8 mouse cellular contexts compared by ENCODE assay signal in the genomic region with DNA sequence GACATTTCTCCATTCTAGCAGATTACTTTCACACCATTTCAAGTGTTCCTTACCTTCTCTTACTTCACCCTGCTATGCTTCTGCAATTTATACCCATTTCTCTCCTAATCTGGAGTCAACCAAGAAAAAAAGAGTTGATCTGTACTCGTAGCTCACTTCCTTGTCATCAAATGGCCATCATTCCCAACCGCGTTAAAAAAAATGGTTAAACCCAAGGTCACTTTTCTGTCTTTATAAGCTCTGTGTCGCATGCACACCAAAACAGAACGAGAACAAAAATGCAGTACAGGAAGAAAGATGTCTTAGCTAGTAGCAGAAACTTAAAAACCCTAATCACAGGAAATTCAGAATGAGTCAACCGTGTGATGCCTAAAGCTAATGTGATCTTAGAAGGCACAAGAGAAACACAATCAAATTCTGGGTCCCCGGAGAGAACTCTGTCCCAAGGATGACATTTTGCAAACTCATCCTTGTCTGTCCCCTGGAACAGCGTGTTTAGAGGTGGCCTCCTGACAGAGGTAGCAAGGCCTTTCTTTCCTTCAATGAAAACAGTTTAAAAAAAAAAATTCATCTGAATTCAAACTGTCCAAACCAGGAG. TPM values are rescaled to one million over a fixed set of nuclear protein-coding genes. Genes with fewer than 3 reads are reported as not detected.
DNase-seq lines count a peak whose midpoint lies in the region; ATAC-seq and TF ChIP-seq lines count a peak whose summit lies in the region.

No protein-coding gene starts in this region.

- peak overlapping the region; percentile 94 for H3K4me3 ChIP-seq in kidney, embryonic 16.5 days (ENCODE audit: low read length)
- peak overlapping the region; percentile 93 for H3K4me3 ChIP-seq in bone marrow, adult 2 months (replicated peaks; ENCODE audit: control insufficient read depth, low read depth, low read length)
- H3K4me3 ChIP-seq in hindbrain, embryonic 11.5 days (ENCODE audit: low read depth, low read length) = peak overlapping the region; percentile 88
- H3K4me3 ChIP-seq in midbrain, embryonic 11.5 days (ENCODE audit: low read depth, low read length) = peak overlapping the region; percentile 90

- H3K4me2 ChIP-seq in kidney, embryonic 16.5 days (replicated peaks; ENCODE audit: low read depth, low read length) = peak overlapping the region; percentile 67
- H3K4me2 ChIP-seq in hindbrain, embryonic 11.5 days (replicated peaks; ENCODE audit: low read depth, low read length) = peak overlapping the region; percentile 80
- peak overlapping the region; percentile 49 for H3K4me2 ChIP-seq in midbrain, embryonic 11.5 days

- H3K27ac ChIP-seq in kidney, embryonic 16.5 days (ENCODE audit: low read length) = peak overlapping the region; percentile 99; the same call in 1 of the 2 replicates
- H3K27ac ChIP-seq in bone marrow, adult 2 months (ENCODE audit: control insufficient read depth, insufficient read depth, low read depth, low read length, poor library complexity) = peak overlapping the region; percentile 98
- 0 out of 2 replicates have a peak overlapping the region, but pooled peaks have one; percentile 96 for H3K27ac ChIP-seq in hindbrain, embryonic 11.5 days (ENCODE audit: low read depth, low read length)
- no peak overlapping the region for H3K27ac ChIP-seq in midbrain, embryonic 11.5 days (ENCODE audit: low read depth, low read length)

- H3K27me3 ChIP-seq in kidney, embryonic 16.5 days (ENCODE audit: insufficient read depth, low read length) = no peaks in the 10 kb centered on the region
- H3K27me3 ChIP-seq in hindbrain, embryonic 11.5 days (ENCODE audit: control insufficient read depth, insufficient read depth, low read length) = no peaks in the 10 kb centered on the region
- H3K27me3 ChIP-seq in midbrain, embryonic 11.5 days (ENCODE audit: control insufficient read depth, insufficient read depth, low read length) = no peaks in the 10 kb centered on the region

- H3K9me3 ChIP-seq in kidney, embryonic 16.5 days (ENCODE audit: low read length) = no peaks in the 10 kb centered on the region
- H3K9me3 ChIP-seq in hindbrain, embryonic 11.5 days (ENCODE audit: control insufficient read depth, low read length) = no peaks in the 10 kb centered on the region
- no peaks in the 10 kb centered on the region for H3K9me3 ChIP-seq in midbrain, embryonic 11.5 days (ENCODE audit: control insufficient read depth, low read length)

- TF ChIP-seq POLR2A in bone marrow, adult 2 months (IDR thresholded peaks at IDR 0.05; ENCODE audit: borderline replicate concordance, control insufficient read depth, low read depth, low read length) = no peak

- WGBS in kidney, embryonic 16.5 days = 7% methylated on average over 8 of the region's 8 CpGs
- 1% methylated on average over 8 of the region's 8 CpGs for WGBS in bone marrow, adult 2 months
- 24% methylated on average over 8 of the region's 8 CpGs for WGBS in hindbrain, embryonic 11.5 days
- WGBS in midbrain, embryonic 11.5 days = 28% methylated on average over 8 of the region's 8 CpGs

- no peak for ATAC-seq in kidney, embryonic 16.5 days (ENCODE audit: low FRiP score, low TSS enrichment)
- ATAC-seq in hindbrain, embryonic 11.5 days (ENCODE audit: low FRiP score) = no peak
- no peak for ATAC-seq in midbrain, embryonic 11.5 days (ENCODE audit: low FRiP score)

- no peaks in the 10 kb centered on the region for H3K36me3 ChIP-seq in kidney, embryonic 16.5 days (ENCODE audit: insufficient read depth, low read length)
- H3K36me3 ChIP-seq in hindbrain, embryonic 11.5 days (ENCODE audit: control insufficient read depth, insufficient read depth, low read length) = no peaks in the 10 kb centered on the region
- H3K36me3 ChIP-seq in midbrain, embryonic 11.5 days (ENCODE audit: control insufficient read depth, insufficient read depth, low read length) = no peaks in the 10 kb centered on the region

- no peak for DNase-seq in kidney, adult 18-20 months
- no peak for DNase-seq in hindbrain, embryonic 11.5 days (ENCODE audit: low spot score)
- DNase-seq in midbrain, embryonic 11.5 days (ENCODE audit: low spot score, missing footprints) = no peak
- no peak for DNase-seq in spleen, postnatal 36 days (ENCODE audit: low spot score in 2 of 2)
- no peak for DNase-seq in kidney, postnatal 4 days
- no peak for DNase-seq in spleen, adult 12 weeks (ENCODE audit: low spot score)

- peaks cover 46% of the 10 kb centered on the region for H3K4me1 ChIP-seq in kidney, embryonic 16.5 days (ENCODE audit: insufficient read depth, low read length)
- H3K4me1 ChIP-seq in bone marrow, adult 2 months (ENCODE audit: control insufficient read depth, insufficient read depth, low read length) = peaks cover 4% of the 10 kb centered on the region; the same call in 1 of the 2 replicates
- 0 out of 2 replicates have a peak, but pooled peaks cover 2% of the 10 kb centered on the region for H3K4me1 ChIP-seq in hindbrain, embryonic 11.5 days (replicated peaks; ENCODE audit: control insufficient read depth, insufficient read depth, low read length)
- peaks cover 8% of the 10 kb centered on the region; the same call in 1 of the 2 replicates for H3K4me1 ChIP-seq in midbrain, embryonic 11.5 days (ENCODE audit: control insufficient read depth, insufficient read depth, low read length)

- H3K9ac ChIP-seq in kidney, embryonic 16.5 days (replicated peaks; ENCODE audit: low read length) = peak overlapping the region; percentile 97
- H3K9ac ChIP-seq in hindbrain, embryonic 11.5 days (ENCODE audit: low read depth, low read length) = peak overlapping the region; percentile 83
- H3K9ac ChIP-seq in midbrain, embryonic 11.5 days (ENCODE audit: low read length) = peak overlapping the region; percentile 93

- no peak for TF ChIP-seq CTCF in bone marrow, adult 2 months (IDR thresholded peaks at IDR 0.05; ENCODE audit: control insufficient read depth, insufficient read depth, low read length)

RNA-seq across cellular contexts. Expression of a gene that starts 1.3 kb away (rescaled TPM):
- 25.8 and 32.6 TPM in 2 replicates for polyA plus RNA-seq in kidney, embryonic 16.5 days (2015; fragmentation: Nextera tagmentation; extraction: Ambion mirVana)
- 4.9 and 12.8 TPM in 2 replicates for polyA plus RNA-seq in bone marrow, adult 2 months (2011; ENCODE audit: insufficient read depth, insufficient read length, low replicate concordance, missing spikeins)
- 31.5 and 32.9 TPM in 2 replicates for polyA plus RNA-seq in hindbrain, embryonic 11.5 days (2014; fragmentation: Nextera tagmentation; extraction: Ambion mirVana)
- polyA plus RNA-seq in midbrain, embryonic 11.5 days (2014; fragmentation: Nextera tagmentation; extraction: Ambion mirVana) = 22.0 and 22.6 TPM in 2 replicates

RNA-seq across cellular contexts. Expression of a gene that starts 41.1 kb away (rescaled TPM):
- polyA plus RNA-seq in kidney, embryonic 16.5 days (2015; fragmentation: Nextera tagmentation; extraction: Ambion mirVana) = 14.6 and 15.6 TPM in 2 replicates
- 17.5 and 18.8 TPM in 2 replicates for polyA plus RNA-seq in bone marrow, adult 2 months (2011; ENCODE audit: insufficient read depth, insufficient read length, low replicate concordance, missing spikeins)
- 29.1 and 29.6 TPM in 2 replicates for polyA plus RNA-seq in hindbrain, embryonic 11.5 days (2014; fragmentation: Nextera tagmentation; extraction: Ambion mirVana)
- 29.9 and 33.3 TPM in 2 replicates for polyA plus RNA-seq in midbrain, embryonic 11.5 days (2014; fragmentation: Nextera tagmentation; extraction: Ambion mirVana)
